Mouse (Mus musculus): ENCODE measurements at regions not wholly inside any gene's neighbourhood (a gene's known extent, or its start where the extent isn't known, plus 50 kb on each side); places are given as distances from the start of the nearest gene placed in this dataset.

DNA sequence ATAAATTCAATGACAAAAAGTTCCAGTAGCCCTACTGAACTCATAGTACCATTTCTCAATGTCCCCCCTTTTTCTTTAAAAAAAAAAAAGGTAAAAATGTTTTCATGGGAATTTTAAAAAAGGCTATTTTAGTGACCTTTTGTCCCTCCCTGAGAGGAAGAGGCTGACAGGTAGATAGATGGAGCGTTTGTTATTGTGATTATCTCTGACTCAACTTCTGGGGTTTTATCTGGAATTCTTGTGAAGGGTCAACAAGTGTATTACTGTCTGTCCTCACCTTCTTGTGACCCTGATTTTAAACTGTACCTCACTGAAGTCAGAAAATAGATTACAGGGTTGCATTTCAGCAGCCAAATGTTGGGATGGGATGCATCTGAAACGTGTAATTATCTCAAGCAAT, 179.3 kb upstream of the BC052040 start:
- DNase-seq (ENCODE audit: low spot score in 2 of 2): no peak

DNA sequence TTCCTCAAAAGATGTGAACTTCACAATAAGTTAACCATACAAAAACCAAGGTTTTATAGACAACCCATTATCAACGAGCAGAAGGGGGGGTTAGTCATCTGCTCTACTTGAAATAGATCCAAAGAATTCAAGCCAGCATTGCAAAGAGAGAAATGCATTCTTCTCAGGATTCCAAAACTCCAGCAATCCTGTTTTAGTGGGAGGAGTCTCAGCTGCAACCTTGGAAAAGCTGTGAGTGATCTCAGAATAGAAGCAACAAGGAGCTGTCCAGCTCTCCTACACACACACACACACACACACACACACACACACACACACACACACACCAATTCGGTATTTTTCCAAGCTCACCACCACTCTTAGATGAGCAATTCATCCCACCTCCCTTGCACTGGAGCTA, 149.0 kb upstream of the BC052040 start:
- DNase-seq (ENCODE audit: low spot score in 2 of 2): no peak

GRCm38 (mm10) chr2:115441100-115441499, 140.4 kb upstream of the BC052040 start:
- no peak for DNase-seq (ENCODE audit: low spot score in 2 of 2)

DNA sequence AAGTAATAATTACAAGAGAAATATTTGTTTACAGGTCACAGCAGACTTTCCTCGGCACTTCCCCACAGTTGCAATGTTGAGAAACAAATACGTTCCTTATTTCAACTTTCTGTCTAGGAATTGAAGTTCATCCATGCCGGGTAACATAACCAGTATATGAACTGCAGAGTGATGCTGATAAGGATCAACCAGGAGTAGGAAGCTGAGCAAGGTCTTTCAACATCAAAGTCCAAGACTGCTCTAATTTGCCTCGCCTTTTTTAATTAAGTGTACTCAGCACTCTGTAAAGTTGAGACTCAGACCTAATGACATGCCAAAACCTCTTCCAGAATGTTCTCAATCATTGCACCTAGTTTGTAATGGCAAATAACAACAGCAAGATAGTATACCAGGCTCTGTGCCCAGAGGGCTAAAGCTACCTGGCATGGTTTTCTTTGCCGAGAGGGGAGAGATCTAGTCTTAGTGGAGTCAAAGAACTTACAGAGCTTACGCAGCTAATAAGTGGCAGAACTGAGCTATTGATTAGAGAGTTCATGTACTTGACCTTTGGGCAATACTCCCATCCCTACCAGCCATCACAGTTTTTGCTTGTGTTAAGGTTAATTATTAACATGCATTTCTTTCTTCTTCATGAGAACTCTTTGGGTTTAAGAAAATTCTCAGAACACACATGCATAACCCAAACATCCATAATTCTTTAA, 131.6 kb upstream of the BC052040 start:
- DNase-seq (ENCODE audit: low spot score in 2 of 2): no peak

DNA sequence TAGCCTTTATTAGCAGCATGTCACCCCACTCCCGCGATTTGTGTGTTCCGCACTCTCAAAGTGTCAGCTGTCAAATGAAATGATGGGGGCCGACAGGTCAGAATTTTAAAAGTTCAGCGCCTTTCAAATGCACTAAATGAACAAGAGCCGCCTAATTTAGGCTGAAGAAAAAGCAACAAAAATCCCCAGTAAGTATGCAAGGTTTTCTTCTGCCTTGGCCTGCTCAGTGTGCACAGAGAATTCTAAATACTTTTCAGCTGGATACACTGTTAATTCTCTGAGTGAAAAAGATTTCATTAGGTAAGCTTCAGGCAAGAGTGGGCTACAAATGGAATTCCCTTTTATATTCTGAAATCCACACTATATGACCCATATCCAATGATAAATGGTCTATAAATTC, 125.9 kb upstream of the BC052040 start:
- DNase-seq (ENCODE audit: low spot score in 2 of 2): no peak

- DNase-seq (ENCODE audit: low spot score in 2 of 2): no peak
Measured at GRCm38 (mm10) chr2:115456372-115457022, 125.0 kb upstream of the BC052040 start.

- DNase-seq (ENCODE audit: low spot score in 2 of 2): no peak
Measured at GRCm38 (mm10) chr2:115460028-115460881, 121.3 kb upstream of the BC052040 start.

- DNase-seq (ENCODE audit: low spot score in 2 of 2): no peak
Measured at GRCm38 (mm10) chr2:115460882-115461151, 120.7 kb upstream of the BC052040 start.

- no peak for DNase-seq (ENCODE audit: low spot score in 2 of 2)
Measured at GRCm38 (mm10) chr2:115466170-115466569, 115.3 kb upstream of the BC052040 start.

GRCm38 (mm10) chr2:115467107-115467745, 114.3 kb upstream of the BC052040 start:
- DNase-seq (ENCODE audit: low spot score in 2 of 2): no peak

DNA sequence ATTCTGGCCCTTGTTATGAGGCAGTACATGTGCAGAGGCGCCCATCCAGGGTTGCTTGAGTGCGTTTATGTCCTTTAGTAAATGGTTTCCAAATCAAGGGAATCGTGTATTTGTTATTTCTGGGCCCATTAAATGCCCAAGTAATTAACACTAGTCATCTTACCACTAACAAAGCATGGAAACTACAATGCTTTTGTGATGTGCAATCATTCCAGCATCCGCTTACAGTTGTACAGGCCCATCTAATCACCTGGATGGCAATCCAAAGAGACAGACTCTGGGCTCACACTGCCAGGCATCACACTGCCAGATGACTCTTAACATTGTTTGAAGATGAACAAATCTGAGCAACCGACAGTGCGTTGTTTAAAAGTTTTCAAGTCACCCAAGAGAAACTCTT, 113.6 kb upstream of the BC052040 start:
- DNase-seq (ENCODE audit: low spot score in 2 of 2): no peak

- no peak for DNase-seq (ENCODE audit: low spot score in 2 of 2)
Measured at GRCm38 (mm10) chr2:115468471-115468909, 113.0 kb upstream of the BC052040 start.

- DNase-seq (ENCODE audit: low spot score in 2 of 2): no peak
Measured at GRCm38 (mm10) chr2:115469165-115469821, 112.2 kb upstream of the BC052040 start.

GRCm38 (mm10) chr2:115472393-115472792, 109.1 kb upstream of the BC052040 start:
- DNase-seq (ENCODE audit: low spot score in 2 of 2): no peak

DNA sequence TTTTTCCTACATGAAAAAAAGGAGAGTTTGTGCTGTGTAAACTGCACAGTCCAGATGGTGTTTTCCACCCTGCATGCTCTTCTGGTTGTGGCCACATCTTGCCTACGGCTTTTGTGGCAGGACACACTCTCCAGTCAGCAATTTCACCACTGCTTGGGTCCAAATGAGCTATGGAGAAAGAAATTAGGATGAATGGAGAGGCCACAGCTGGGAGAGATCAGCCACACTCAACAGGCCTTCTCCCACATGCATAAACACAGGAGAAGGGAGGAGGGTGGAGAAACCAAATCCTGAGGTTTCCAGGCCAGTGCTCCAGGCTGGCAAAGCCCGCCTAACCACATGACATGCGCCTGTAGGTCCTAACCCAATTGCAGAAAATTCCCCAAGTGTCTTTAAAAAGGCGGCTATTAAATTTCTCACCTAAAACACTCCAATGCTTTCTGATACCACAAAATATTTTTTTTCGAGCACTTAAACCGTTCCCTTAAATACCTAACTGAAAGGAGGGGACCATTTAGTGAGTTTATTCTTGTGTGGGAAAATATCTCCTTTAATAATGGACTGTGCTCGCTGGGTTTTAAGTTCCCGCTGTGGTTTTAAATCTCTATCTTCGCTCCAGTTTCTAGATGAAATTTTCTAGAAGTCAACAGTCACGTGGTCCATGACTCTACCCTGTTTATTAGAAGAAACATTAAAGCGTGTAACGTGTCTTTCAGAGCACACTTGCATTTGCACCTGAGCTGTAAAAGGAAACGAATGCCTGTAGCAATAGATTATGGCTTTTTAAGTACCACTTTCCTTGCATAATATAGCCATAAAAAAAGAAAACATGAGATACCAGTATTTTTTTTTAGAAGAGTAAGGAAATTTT, 97.9 kb upstream of the BC052040 start:
- DNase-seq (ENCODE audit: low spot score in 2 of 2): no peak

DNA sequence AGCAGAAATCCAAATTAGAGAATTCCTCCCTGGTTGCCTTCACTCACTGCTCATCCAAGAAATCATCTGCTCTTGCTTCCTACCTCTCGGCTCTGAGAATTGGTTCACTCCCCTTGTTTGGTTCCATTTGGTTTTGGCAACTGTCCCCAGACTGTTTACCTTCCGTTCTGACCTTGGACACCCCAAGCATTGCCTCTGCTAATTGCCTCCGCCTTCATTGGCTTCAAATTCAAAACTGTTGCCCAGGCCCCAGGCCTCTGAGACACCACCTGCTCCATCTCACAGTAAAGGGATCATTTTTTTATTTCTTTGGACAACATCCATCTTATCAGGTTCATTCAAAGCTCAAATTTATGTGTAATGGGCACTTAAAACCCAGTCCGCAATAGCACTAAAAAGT, 93.1 kb upstream of the BC052040 start:
- no peak for DNase-seq (ENCODE audit: low spot score in 2 of 2)

DNA sequence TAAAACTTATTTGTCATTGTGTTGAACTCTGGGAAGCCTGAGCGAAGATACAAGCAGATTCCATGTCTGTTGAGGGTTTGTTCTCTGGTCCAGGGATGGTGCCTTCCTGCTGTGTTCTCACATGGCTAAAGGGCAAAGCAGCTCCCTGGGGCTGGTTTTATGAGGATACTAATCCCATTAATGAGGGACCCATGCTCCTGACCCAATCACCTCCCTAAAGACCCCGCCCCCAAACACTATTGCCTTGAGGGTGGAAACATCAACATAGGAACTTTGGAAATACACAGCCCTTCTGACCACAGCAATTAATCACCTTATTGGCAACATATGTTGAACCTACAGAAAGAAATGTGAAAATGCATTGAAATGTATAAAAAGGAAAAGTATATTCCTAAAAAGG, 88.5 kb upstream of the BC052040 start:
- DNase-seq (ENCODE audit: low spot score in 2 of 2): no peak

- DNase-seq (ENCODE audit: low spot score in 2 of 2): no peak
Measured at GRCm38 (mm10) chr2:115499904-115500303, 81.6 kb upstream of the BC052040 start.

- no peak for DNase-seq (ENCODE audit: low spot score in 2 of 2)
Measured at GRCm38 (mm10) chr2:115509527-115509926, 72.0 kb upstream of the BC052040 start.

- no peak for DNase-seq (ENCODE audit: low spot score in 2 of 2)
Measured at GRCm38 (mm10) chr2:115511146-115511545, 70.4 kb upstream of the BC052040 start.

Data from gastrocnemius, postnatal 4 days (tissue).